Mouse (Mus musculus) 416B (cell line): Measurements from ENCODE around the gene Odf3l1.

ENCODE experiments used
- DNase-seq: peaks from one replicate; pipeline ENCODE4 v3.0.0; 2011; ENCODE audit warnings: low read depth

The Odf3l1 gene

DNA sequence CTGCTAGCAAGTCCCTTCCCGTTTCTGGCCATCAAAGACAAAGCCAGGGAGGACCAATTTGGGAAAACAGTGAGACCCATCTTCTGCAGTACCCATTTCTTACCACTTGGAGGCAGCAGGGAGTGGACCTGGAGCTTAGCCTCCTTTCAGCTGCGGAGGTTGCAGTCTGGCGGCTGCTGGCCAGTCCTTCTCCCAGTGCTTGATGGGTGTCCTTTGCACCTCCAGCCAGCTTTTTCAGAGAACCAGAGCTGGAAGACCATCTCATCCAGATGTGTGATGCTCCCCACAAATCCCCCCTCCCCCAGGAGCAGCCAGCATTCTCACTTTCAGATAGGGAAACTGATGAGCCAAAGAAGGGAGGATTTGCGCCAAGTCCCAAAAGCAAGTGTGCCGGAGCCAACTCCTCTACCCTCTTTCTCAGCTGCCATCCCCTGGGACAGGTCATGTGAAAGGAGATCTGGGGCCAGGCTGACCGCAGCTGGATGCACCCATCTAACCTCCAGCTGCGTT is 20.7 kb downstream of the Odf3l1 start:
- peak; percentile 56 for DNase-seq

DNA sequence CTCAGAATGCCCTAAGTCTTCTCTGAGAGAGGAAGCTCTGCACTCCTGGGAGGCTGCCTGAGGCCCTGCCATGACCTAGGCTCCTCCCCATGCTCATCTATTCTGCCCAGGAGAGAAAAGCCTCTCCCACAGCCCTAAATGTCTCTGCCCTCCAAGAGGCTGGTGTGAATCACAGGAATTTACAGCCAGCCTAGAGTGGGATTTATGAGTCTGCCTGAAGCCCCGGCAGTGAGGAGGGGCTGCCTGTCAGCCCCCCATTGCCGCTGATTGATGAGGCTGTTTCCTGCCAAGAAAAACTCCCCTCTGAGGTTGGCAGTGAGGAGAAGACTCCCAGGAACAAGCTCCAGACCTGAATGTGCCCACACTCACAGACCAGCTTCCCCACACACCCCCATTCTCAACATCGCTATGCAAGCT is 22.2 kb downstream of the Odf3l1 start:
- DNase-seq: no peak

DNA sequence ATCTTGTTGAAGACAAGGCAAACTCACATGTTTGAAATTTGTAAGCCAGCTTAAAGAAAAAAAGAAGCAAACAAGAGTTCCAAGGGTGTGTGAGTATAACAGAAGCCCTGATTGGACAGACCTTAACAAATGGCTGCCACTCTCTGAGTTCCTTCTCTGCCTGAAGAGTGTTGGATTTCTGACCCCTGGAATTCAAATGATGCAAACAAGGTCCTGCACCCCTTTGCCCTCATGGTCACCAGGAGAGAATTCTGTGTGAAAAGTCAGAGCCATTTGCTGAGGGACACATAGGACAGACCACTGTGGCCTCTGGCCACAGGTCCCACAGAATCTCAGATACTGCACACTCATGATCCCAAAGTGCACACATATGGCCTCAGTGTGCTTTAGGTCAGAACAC is 22.6 kb downstream of the Odf3l1 start:
- DNase-seq: no peak

DNA sequence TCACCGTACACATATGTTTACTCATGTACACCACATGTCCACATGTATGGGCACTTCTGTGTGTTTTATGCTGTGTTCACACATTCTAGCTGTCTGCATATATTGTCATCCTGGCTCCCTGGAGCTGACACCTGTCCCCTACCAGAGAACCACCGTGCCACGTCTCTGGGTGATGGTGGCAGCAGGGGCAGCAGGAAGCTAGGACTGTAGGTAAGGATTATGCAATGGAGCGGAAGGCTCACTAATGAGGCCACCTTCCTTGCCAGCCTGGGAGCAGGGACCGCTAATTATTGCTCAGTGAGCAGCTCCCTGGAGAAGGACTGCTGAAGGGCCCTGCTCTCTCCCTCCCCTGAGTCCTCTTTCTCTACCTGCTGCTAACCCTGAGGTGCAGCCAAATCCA is 23.8 kb downstream of the Odf3l1 start:
- DNase-seq: no peak

DNA sequence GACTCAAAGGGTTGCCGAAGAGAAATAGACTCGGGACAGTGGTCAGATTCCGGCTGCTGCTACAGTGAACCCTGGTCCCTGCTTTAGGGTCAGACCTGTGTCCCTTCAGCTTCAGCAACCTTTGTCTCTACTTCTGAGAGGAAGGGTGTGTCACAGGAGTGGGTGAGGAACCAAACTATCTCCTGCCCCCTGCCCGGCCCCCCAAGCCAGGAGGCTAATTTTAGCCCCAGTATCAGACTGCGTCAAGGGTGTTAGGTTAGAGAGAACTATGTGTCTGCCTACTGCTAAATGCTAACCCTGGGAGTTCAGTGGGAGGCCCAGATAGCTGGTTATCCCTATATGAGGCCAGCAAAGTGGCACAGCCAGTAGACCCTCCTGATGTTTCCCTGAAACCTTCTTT is 29.3 kb downstream of the Odf3l1 start:
- no peak for DNase-seq

DNA sequence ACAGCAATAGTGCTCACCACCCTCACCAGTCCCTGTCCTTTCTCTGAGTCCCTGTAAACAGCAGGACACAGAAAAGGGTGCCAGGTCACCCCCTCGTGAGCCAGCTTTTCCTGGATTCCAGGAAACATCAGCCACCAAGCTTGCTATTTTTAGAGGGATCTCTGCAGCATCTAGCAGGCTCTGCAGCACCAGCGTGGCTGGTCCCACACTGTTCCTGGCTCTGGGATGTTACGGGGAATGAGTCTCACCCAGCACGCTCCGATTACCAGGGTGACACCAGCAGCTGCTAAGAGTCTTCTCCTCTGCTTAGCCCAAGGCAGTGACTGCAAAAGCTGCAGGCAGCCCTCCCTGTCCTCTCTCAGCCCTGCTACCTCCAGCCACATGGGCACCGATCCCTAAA is 31.6 kb downstream of the Odf3l1 start:
- no peak for DNase-seq

DNA sequence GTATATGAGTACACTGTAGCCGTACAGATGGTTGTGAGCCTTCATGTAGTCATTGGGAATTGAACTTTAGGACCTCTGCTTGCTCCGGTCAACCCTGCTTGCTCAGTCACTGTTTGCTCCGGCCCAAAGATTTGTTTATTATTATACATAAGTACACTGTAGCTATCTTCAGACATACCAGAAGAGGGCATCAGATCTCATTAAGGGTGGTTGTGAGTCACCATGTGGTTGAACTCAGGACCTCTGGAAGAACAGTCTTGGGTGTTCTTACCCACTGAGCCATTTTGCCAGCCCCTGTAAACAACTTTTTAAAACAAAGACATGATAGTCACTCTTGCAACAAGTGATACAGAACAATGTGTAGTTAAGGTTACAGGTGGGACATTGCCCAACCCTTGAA is 32.6 kb downstream of the Odf3l1 start:
- DNase-seq: peak; percentile 52

DNA sequence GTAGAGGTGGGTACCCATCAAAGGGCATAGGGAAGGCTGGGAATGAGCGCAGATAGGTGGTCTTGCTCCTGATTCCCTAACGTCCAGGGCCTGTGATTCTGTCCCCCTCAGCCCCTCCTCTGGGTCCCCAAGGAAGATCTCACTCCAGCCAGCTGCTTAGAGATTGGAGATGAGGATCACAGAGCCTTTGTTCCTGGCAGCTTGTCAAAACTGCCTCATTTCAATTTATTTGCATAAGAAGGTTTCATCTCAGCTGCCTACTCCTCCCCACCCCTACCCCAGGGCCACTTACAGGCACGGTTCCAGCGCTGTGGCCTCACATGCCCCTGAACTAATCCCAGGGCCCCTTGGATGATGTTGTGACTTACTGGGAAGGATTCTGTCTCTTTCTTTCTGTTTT is 34.3 kb downstream of the Odf3l1 start:
- no peak for DNase-seq

DNA sequence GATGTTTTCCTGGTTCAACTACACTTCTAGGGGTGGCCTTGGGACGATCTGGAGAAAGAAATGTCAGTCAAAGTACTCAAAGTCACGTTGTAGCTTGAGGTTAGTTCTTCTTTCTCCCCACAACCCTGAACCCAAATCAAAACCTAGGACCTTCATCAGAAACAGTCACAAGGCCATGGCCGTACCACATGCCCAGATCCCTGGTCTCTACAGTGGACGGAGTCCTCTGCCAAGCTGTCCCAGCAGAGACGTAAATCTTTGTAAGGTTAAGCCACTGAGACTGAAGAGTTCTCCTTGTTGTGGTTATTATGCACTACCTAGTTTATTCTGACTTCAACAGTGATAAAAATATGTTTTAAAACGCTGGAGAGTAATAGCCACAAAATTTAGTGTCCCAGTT is 35.6 kb downstream of the Odf3l1 start:
- no peak for DNase-seq

DNA sequence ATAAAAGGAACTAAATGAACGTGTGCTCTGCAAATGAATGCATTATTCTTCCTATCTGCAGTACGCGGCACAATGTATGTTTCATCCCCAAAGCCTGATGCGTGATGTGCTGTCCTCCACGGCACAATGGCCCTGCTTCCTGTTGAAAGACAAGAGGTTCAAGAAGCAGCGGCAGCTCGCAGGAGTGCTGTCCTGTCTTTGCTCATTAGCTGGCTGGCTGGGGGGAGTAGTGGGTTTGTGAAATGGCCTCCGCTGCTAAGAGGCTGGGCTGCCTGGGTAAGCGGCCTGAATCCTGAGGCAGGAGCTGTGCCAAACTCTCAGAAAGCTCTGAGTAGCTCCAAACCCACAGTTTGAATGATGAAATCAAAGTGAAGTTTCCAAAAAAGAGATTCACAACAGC is 36.3 kb downstream of the Odf3l1 start:
- DNase-seq: no peak

DNA sequence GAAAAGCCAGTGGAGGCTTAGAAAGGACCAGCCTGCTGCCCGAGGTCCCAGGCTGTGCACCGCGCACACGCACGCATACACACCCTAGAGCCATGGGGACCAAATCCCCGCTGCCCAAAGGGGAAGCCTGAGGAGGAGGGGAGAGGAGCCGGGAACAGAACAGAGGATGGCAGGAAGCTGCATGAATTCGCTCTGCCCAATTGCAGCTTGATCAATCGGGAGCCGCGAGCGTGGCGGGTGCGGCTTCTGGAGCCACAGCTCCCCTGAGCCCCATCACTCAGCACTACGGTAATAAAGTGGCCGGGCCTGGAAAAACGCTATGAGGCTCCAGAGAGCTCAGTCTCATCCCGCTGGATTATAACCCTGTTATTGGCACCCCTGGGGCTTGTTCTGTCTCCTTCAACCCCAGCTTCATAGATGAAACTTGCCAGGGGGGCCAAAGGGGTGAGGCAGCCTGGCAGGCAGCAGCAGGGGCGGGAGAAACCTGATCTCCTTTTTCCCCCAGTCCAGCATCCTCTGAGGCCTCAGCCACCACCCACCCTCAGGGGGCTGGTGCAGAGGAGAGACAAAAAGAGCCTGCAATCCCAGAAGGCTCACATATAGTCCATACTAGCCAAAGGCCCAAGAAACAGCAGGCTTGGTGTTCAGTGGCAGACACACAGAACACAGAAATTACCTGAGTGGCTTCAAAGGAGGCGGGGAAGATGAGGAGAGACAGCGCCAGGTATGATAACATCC is 38.8 kb downstream of the Odf3l1 start:
- no peak for DNase-seq

DNA sequence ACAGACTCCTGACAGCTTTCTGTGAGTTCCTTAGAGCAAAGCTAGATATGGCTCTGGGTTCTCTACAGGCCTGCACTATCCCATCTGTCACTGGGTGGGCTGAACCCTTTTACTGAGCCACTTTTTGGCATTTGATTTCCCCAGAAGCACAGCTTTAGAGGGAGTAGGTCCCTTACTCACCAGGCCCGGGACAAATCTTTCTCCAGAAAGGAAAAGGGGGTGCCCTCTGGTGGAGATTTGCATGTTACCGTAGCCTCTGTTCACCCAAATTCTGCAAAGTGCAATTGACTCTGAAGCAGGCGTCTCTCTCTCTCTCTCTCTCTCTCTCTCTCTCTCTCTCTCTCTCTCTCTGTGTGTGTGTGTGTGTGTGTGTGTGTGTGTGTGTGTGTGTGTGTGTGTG is 39.6 kb downstream of the Odf3l1 start:
- DNase-seq: peak; percentile 27

DNA sequence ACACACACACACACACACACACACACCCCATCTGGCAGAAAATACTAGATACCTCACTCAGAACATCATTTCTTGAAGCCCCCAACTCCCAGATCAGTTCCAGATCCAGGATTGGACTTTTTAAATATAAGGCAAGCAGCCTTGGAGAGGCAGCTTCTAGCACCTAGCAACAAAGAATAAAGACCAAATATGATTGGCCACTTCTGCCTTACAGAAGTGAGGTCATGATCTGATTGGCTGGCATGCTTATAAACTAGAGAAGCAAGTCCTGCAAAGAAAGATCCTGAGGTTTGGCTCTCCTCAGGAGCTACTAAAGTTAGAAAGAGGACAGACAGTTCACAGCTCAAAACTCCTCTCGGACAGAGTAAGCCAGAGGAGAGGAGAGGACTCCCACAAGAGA is 53.6 kb downstream of the Odf3l1 start:
- DNase-seq: peak; percentile 7

DNA sequence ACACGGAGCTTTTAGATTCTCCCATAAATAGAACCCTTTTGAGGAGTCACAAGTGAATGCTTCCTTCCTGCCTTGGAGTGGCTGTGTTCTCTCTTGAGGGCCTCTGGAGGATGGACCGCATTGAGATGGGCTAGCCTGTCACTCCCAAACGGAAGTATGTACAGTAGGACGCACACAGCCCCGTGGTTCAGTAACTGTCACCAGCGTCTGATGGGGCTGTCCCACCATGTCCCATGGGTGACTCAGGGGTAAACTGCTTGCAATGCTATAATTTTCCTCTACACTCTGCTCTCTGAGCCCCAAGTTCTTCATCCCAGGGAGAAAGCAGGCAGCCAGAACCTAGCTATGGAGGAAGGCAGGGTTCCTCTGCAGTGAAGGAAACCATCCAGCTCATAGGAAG is 56.5 kb downstream of the Odf3l1 start:
- DNase-seq: no peak

DNA sequence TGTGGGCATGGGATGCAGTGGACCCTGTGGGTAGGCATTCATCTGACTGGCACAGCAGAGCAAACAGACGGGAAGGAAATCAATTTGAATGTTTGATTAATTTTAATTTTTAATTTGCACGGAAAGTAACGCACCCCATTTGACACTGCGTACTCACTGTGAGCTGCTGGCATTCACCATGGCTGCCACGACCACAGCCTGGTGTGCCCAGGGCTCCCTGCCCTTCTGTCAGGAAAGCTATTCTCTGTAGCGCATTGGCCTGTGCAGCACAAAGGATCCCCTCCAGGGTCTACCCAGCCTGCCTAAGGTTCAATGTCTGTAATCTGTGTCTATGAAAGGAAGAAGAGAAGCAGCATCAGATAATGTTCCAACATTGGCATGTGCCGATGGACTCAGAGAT is 61.3 kb downstream of the Odf3l1 start:
- no peak for DNase-seq
